Mouse (Mus musculus): ENCODE measurements around the gene Tnni3. TPM values are rescaled to one million over a fixed set of nuclear protein-coding genes. Genes with fewer than 3 reads are reported as not detected.

Gene Tnni3
- total RNA-seq, 2 experiments from 2014 or later = 0.41 TPM; not detected in 1

DNA sequence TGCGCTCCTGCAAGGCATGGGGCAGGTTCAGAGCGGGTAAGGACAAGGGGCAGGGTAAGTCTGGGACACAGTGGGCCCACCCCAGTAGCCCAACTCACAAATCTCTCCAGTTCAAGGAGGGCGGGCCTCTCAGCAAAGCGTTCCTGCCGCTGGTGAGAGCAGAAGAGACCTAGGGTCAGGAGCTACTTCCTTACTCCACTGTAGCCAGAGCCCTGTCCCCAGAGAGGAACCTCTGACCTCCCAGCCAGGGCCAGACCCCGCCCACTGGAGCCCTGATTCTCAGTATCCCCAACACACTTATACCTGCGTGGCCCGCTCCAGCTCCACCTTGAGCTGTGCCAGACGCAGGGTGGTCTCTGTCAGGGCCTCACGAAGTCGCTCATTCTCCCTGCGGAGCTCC, 41.7 kb downstream of the Tnni3 start:
- peak; percentile 38 for DNase-seq
- intact Hi-C loops (cut with DNase I) = no loop called here
- no peak overlapping the region for H3K4me3 ChIP-seq
- H3K27ac ChIP-seq = peak overlapping the region; percentile 28; the same call in 1 of the 2 replicates
- TF ChIP-seq CTCF (IDR thresholded peaks at IDR 0.05) = no peak

DNA sequence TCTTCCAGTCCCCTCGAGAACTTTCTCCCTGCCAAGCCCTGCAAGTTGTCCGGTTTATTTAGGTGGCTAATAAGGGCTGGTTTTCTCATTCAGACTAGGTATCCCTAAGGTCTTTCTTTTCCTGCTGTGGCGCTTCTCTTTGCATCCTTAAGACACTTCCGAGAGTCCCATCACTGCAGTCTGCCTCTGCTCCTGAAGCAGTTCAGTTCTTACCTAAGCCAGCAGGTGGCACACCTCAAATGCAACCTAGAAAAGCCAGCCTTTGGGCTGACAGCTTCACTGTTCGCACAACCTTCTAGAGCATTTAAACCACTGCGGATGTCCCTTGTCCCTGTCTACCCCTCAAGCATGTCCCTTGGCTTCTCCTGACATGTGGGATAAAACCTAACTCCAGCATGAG, 44.4 kb downstream of the Tnni3 start:
- Histone ChIP-seq H3K4me3 (no peak overlapping the region), H3K27ac (0 out of 2 replicates have a peak overlapping the region, but pooled peaks have one; percentile 12)
- TF ChIP-seq CTCF (IDR thresholded peaks at IDR 0.05) = peak; percentile 61
- intact Hi-C loops (cut with DNase I) = no loop called here
- DNase-seq = no peak

DNA sequence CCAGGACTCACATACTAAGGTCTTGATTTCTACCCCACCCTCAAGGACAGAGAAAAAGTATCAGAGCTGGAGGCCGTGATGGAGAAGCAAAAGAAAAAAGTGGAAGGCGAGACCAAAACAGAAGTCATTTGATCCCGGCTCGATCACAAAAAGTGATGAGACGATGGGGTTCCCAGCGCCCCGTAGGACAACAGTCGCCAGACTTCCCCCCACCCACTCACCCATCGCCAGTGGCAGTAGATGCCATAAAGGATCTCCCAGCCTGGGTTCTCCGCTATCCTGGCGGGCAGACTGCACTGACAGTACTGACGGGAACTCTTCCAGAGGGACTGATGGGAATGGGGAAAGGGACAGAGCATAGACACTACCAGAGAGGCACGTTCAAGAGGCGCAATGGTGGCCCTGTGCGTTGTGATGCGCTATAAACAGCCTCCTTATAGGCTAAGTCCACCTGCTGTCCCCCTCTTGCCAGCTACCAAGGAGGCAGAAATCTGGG, 45.2 kb downstream of the Tnni3 start:
- peak overlapping the region; percentile 84 for H3K4me3 ChIP-seq
- DNase-seq = no peak
- intact Hi-C loops (cut with DNase I) = no loop called here
- H3K27ac ChIP-seq = peak overlapping the region; percentile 82
- no peak for TF ChIP-seq CTCF (IDR thresholded peaks at IDR 0.05)

DNA sequence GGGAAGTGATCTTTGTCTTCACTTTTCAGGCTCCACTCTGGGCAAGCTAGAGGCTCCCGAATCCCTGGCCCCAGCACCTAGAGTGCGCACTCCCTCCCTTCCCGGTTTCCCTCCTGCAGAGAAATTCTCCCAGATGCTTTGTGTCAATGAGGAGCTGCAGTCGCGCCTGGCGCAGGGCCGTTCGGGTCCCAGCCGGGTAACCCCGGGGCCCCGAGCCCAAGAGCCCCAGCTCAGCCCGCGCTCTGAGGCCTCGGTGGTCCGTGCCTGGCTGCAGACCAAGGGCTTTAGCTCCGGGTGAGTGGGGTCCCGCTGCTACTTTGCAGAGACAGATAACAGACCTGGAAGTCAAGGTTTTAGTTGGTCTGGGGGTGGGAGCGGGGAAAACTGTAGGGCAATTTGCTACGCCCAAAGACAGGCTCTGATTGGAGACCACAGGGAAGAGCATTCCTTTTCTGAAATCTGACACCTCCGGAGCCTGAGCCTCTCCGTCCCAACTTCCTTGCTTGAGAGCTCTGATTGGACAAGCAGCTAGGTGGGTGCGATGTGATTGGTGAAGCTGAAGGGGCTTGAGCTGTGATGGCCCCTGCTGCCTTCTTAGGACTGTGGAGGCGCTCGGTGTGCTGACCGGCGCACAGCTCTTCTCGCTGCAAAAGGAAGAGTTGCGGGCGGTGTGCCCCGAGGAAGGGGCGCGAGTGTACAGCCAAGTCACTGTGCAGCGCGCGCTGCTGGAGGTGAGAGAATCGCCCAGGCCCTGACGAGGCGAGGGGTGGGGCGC, 45.8 kb downstream of the Tnni3 start:
- H3K4me3 ChIP-seq = peak overlapping the region; percentile 84
- peak; percentile 77 for DNase-seq
- peak overlapping the region; percentile 82 for H3K27ac ChIP-seq
- intact Hi-C loops (cut with DNase I) = no loop called here
- TF ChIP-seq CTCF (IDR thresholded peaks at IDR 0.05) = no peak

DNA sequence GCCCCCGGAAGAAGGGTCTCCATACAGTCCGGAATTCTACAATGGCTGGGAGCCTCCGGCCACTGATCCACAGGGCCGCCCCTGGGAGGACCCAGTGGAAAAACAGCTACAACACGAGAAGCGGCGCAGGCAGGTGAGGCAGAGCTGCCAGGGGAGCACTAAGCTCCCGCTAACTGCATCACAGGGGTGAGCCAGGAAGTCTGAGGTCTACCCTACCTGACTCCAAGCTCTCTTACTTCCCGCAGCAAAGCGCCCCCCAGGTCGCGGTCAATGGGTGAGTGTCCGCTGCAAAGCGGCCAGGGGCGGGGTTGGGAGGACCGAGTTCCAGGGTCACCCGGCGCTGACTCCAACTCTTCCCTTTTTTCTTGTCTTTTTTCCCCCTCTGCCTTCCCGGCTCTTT, 50.1 kb downstream of the Tnni3 start:
- H3K4me3 ChIP-seq = no peak overlapping the region
- no peak overlapping the region for H3K27ac ChIP-seq
- intact Hi-C loops (cut with DNase I) = no loop called here
- no peak for DNase-seq
- no peak for TF ChIP-seq CTCF (IDR thresholded peaks at IDR 0.05)

DNA sequence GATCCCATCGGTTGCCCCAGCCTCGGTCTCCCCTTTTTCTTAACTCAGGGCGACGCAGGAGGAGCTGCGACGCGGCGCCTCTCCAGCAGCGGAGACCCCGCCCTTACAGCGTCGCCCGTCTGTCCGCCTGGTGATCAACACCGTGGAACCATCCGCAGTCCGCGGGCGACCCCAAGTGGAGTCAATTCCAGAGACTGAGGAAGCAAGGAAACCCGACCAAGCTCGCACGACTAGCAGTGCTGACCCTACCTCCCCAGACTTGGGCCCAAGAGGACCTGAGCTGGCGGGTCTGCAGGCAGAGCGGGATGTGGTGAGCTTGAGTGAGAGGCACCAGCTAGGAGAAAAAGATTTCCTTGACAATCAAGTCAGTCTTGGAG, 52.9 kb downstream of the Tnni3 start:
- TF ChIP-seq CTCF (IDR thresholded peaks at IDR 0.05) = peak; percentile 71
- peak; percentile 84 for DNase-seq
- Histone ChIP-seq H3K27ac (peak overlapping the region; percentile 20; the same call in 1 of the 2 replicates), H3K4me3 (peak overlapping the region; percentile 69)
- intact Hi-C loops (cut with DNase I) = loop anchor here (2.0 kb wide), 2 partner anchors 26 to 40 kb away; partner anchors contain the start of gene Rdh13

DNA sequence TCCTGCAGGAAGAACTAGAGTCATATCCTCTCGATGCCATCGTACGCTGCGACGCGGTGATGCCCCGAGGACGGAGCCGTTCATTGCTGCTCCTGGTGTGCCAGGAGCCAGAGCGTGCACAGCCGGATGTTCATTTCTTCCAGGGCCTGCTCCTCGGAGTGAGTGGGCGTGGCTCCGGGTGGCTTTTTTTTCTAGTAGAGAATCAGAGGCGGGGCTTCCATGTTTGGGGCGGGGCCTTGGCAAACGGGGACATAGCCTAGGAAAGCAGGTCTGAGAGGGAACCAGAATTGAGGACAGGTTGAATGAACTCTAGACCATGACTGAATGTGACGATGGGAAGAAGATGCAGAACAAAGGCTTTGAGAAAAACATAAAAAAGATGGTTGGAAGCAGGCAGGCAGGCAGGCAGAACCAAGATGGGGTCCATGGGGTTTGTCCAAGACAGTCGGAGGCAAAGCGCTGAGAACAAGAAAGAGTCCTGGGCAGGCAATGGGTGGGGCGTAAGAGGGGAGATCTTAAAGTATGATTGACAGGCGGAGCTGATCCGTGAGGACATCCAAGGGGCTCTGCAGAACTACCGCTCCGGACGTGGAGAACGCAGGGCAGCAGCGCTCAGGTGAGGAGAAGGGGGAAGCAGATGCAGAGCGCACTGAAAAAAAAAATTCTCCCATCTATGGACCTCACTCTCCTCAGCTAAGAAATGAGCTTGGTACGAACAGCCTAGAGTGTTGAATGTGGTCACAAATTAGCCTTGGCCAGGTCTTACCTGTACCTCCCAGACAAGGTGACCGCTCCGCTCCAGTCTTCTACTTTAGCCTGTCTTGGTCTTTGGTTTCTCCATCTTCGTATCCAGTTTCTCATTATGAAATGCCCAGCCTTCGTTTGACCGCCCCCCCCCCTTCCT, 53.5 kb downstream of the Tnni3 start:
- peak; percentile 70 for DNase-seq
- H3K4me3 ChIP-seq = peak overlapping the region; percentile 69
- intact Hi-C loops (cut with DNase I) = loop anchor here (2.0 kb wide), 2 partner anchors 26 to 40 kb away; partner anchors contain the start of gene Rdh13
- peak overlapping the region; percentile 20; the same call in 1 of the 2 replicates for H3K27ac ChIP-seq
- no peak for TF ChIP-seq CTCF (IDR thresholded peaks at IDR 0.05)

Other genes starting within 250 kb of the Tnni3 start
- gene Ncr1, start 186.5 kb downstream of the Tnni3 start, total RNA-seq (2021) = not detected
- not detected for gene Gp6, start 126.5 kb downstream of the Tnni3 start, total RNA-seq (2021)
- 10 to 100 TPM; 12.1 to 17.2 TPM for gene Rdh13, start 78.6 kb downstream of the Tnni3 start, total RNA-seq (2021)
- gene Eps8l1, start 63.6 kb downstream of the Tnni3 start, total RNA-seq (2021) = 1 to 10 TPM; 1.5 to 3.7 TPM
- 10 to 100 TPM; 17.8 to 24.8 TPM for gene Ppp1r12c, start 22.5 kb downstream of the Tnni3 start, total RNA-seq (2021)
- gene Tnnt1, start 7.8 kb downstream of the Tnni3 start, total RNA-seq (2021) = 1,000 to 10,000 TPM in 1 of 2 experiments, 100 to 1,000 TPM in 1; 398 to 1,232 TPM
- not detected for gene Dnaaf3, start 8.2 kb upstream of the Tnni3 start, total RNA-seq (2021)
- not detected for gene Syt5, start 23.3 kb upstream of the Tnni3 start, total RNA-seq (2021)
- gene Ptprh, start 79.8 kb upstream of the Tnni3 start, total RNA-seq (2021) = not detected
- 1 to 10 TPM; 2.6 to 3.3 TPM for gene Tmem86b, start 107.2 kb upstream of the Tnni3 start, total RNA-seq (2021)
- 10 to 100 TPM; 45.0 to 51.2 TPM for gene Ppp6r1, start 134.8 kb upstream of the Tnni3 start, total RNA-seq (2021)
- gene Hspbp1, start 160.8 kb upstream of the Tnni3 start, total RNA-seq (2021) = 10 to 100 TPM; 23.4 to 29.8 TPM
- under 1 TPM; 0.48 to 0.75 TPM for gene Brsk1, start 166.4 kb upstream of the Tnni3 start, total RNA-seq (2021)
- under 1 TPM in 1 of 2 experiments, not detected in 1; 0.22 TPM for gene Tmem150b, start 201.0 kb upstream of the Tnni3 start, total RNA-seq (2021)
- gene Kmt5c, start 215.9 kb upstream of the Tnni3 start, total RNA-seq (2021) = 10 to 100 TPM in 1 of 2 experiments, 1 to 10 TPM in 1; 8.0 to 11.5 TPM
- gene Cox6b2, start 228.9 kb upstream of the Tnni3 start, total RNA-seq (2021) = under 1 TPM; 0.51 to 0.78 TPM
- not detected for gene Fam71e2, start 247.1 kb upstream of the Tnni3 start, total RNA-seq (2021)